Mouse (Mus musculus) G1E (cell line): Measurements from ENCODE around the gene Il22ra1.

ENCODE experiments used
- CTCF ChIP-seq: IDR thresholded peaks from 2 replicates; pipeline ENCODE4 v1.5.1; 2012; ENCODE audit warnings: low read depth, low read length, inconsistent platforms, mixed read lengths
- GATA1 ChIP-seq: IDR thresholded peaks from 2 replicates; pipeline ENCODE4 v1.6.1; 2012; ENCODE audit warnings: borderline replicate concordance, low read length, inconsistent platforms, mixed read lengths
- GATA2 ChIP-seq: IDR thresholded peaks from 2 replicates; pipeline ENCODE4 v1.6.1; 2012; ENCODE audit warnings: low read depth, low read length, inconsistent platforms, borderline replicate concordance
- POLR2AphosphoS5 ChIP-seq: IDR thresholded peaks from 2 replicates; pipeline ENCODE4 v1.6.1; 2012; ENCODE audit warnings: low read depth, low read length, inconsistent platforms; ENCODE audit not compliant: insufficient replicate concordance
- TAL1 ChIP-seq: conservative IDR thresholded peaks from 2 replicates; pipeline ENCODE4 v1.6.1; 2012; ENCODE audit warnings: low read depth, low read length, inconsistent platforms, mixed read lengths

DNA sequence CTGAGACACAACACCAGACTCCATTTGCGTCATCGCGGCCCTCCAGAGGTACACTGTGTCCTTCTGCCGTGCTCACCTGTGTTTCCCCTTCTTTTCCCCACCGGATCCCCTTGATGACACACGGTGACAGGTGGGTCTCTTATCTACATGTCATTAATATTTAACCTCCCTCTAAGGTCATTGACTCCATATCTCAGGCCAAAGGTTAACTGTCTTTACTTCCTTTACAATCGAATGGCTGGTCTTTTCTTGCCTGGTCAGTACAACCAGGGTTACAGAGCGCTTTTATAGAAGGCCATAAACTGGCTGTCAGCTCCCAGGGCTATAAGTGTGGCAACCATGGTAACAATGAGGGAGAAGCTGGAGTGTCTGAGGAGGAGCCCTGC is 24.8 kb downstream of the Il22ra1 start:
- TF ChIP-seq CTCF (no peak), GATA1 (no peak), TAL1 (no peak), POLR2AphosphoS5 (no peak), GATA2 (no peak)
